Mouse (Mus musculus) v-Abl transformed pro-B cells (cell line): ENCODE measurements around the gene Fcgrt.

ENCODE experiments used
- in situ Hi-C, 2 experiments: fragments of 400-800 bp; cut with MboI; formaldehyde crosslinking; loops; one replicate each; pipeline ENCODE4 v1.15.1; 2025; ENCODE audit not compliant: unreplicated experiment in 2 of 2

Gene Fcgrt

GRCm38 (mm10) chr7:45092048-45092447, 11.6 kb downstream of the Fcgrt start, which contains the start of gene Rcn3:
Gene Rcn3 (minus strand): TSS chr7:45092221.
- in situ Hi-C loops = no loop called here

DNA sequence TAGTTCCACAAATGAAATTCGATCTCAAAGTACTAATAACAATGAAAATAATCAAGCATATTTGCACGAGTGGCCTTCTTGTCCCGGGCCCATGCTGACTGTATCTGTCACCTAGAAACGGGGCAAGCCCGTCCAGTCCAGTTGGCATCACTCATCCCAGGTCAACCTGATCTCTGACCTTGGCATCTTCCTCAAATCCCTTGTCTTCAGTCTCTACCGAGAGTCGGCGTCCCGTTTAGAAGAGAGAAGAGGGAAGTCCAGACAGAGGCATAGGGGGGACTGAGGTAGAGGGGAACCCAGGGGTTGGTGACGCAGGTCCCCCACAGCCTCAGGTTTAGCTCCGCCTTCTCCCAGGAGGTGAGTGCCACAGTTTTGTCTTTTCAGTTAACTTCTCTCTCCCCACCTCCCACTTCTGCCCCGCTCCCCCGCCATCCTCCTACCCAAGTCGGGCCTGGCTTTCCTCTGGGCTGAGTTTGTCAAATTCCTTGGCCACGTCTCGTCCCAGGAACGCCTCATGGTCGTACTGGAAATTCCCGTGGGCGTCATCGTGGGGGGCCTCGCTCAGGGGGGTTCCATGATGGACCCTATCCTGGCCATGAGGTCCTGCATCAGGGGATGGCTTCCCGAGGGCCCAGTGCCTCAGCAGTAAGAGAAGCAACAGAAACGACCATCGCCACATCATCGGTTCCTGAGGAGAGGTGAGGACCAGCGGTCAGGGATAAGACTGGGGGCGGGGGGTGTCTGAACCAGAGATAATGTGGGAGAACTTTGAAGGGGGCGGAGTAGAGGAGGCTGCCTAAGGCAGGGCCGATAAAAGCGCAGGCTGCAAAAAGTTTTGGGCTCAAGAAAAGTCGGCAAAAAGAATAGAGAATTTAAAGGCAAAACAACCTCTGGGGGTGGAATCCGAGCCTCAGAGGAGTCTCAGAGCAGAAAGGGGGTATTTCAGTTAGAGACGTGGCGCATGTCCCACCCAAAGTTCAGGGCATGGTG, 12.4 kb downstream of the Fcgrt start:
- in situ Hi-C loops = no loop called here

- in situ Hi-C loops = no loop called here
Measured at GRCm38 (mm10) chr7:45090251-45090977, 13.2 kb downstream of the Fcgrt start.

DNA sequence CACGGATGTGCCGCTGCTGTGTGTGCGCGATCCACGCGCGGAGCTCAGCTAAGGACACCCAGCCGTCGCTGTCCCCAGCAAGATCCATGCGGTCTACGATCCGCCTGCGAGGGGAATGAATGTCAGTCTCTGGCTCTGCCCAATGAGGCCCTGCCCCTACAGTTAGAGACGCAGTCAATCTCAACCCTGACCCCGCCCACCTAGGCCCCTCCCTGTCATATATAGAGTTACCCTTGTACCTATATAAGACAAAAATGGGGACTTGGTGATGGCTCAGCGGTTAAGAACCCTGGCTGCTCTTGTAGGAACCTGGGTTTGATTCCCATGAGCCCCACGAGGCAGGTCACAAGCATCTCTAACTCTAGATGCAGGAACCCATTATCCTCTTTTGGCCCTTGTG, 15.1 kb downstream of the Fcgrt start:
- in situ Hi-C loops = no loop called here

DNA sequence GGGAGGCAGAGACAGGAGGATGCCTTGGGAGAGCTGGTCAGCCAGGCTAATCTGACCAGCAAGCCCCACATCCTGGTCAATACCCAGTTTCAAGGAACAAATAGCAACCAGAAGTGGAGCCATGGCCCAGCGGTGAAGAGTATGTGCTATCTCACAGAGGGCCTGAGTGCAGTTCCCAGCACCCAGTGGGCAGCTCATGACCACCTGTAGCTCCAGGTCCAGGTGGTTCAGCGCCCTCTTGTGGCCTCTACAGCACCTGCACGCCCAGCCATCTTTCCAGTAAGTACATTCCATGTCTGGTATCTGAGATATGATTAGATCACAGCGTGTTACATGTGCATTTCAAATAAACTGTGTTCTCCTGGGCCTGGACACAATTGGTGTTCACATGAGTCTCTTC, 17.6 kb downstream of the Fcgrt start:
- in situ Hi-C loops = no loop called here

DNA sequence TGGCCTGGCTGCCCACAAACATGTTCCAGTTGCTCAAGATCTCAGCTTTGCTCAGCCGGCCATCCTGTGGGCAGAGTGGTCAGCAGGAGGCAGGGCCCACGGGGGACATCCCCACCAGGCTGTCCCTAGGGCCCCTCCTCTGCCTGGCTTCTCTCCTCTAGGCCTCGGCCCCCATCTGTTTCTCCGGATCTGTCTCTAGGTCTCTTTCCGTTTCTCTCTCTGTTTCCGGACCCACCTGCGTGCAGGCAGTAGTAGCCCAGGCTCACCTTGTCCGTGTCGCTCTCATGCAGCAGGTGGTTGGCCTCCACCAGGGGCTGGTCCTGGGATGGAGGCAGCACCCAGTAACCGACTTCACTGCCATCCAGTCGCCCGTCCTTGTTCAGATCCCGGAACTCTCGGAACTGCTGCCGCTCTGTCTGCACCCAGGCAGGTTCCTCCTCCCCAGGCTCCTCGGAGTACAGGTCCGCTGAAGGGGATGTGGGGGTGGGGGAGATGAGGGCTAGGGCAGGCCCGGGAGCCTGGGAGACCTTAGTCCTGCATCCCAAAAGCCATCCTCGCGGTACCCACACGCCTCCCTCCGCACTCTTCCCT, 20.3 kb downstream of the Fcgrt start:
- in situ Hi-C loops = loop anchor here (5.0 kb wide), 5 partner anchors 44 to 219 kb away; partner anchors contain the start of genes Ccdc155 (in 1 of the 2), Flt3l (in 1 of the 2), Gm45713 (in 1 of the 2) and Rpl13a (in 1 of the 2)

DNA sequence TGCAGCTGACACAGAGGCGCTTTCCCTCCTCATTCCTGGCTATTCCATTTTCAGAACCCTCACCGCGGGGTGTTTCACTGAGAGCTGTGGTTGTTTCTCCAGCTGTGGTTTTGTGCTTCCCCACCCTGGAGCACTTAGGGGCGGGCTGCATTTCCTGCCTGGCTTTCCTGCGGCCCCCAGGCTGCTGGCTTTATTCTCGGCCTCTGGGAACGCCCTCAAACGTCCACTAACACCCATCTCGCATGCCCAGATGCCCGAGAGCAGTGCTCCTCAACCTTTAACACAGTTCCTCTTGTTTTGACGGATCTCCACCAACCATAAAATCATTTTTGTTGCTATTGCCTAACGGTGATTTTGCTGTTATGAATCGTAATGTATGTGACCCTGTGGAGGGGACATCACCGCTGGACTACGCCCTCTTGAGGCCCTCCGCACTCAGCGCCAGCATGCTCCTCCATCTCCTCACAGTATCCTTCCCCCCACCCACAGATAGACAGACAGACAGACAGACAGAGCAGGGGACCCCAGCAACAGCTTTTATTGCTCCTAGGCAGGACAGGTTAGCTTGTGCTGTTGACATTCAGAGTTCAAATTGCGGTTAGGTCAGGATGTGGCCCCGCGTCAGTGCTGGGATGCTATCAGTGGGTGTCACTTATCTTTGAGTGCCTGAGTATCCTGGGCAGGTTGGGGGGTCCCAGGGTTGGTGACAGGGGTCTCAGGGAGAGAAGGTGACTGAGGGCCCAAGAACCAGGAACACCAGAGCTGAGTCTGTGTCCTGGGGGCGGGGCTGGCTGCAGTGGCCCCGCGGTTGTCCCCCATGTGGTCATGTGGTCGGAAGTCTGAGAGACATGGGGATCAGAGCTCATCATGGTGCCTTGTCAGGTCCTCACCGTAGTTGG, 21.0 kb downstream of the Fcgrt start:
- in situ Hi-C loops = loop anchor here (5.0 kb wide), 5 partner anchors 45 to 220 kb away; partner anchors contain the start of genes Ccdc155 (in 1 of the 2), Flt3l (in 1 of the 2), Gm45713 (in 1 of the 2) and Rpl13a (in 1 of the 2)

GRCm38 (mm10) chr7:45081016-45081415, 22.6 kb downstream of the Fcgrt start:
- in situ Hi-C loops = loop anchor here (5.0 kb wide), 5 partner anchors 46 to 221 kb away; partner anchors contain the start of genes Ccdc155 (in 1 of the 2), Flt3l (in 1 of the 2), Gm45713 (in 1 of the 2) and Rpl13a (in 1 of the 2)

DNA sequence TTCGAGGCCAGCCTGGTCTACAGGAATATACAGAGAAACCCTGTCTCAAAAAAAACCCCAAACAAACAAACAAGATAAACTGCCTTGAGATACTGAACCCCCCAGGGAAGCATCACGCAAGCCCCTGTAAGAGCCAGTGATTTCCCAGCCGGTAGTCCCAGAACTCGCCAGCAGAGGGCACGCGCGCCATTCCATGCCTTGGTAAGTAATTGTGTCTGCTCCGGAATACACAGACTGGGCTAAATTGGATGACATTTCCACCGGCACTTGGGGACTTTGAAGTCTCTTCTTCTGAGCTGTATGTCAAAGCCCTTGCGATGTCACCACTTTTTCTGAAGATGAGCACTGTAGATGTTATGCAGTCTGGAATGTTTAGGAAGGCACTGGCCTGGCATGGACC, 23.8 kb downstream of the Fcgrt start:
- in situ Hi-C loops = loop anchor here (5.0 kb wide), 5 partner anchors 47 to 222 kb away; partner anchors contain the start of genes Ccdc155 (in 1 of the 2), Flt3l (in 1 of the 2), Gm45713 (in 1 of the 2) and Rpl13a (in 1 of the 2)

GRCm38 (mm10) chr7:45078513-45078912, 25.1 kb downstream of the Fcgrt start:
- in situ Hi-C loops = no loop called here

GRCm38 (mm10) chr7:45077829-45078228, 25.8 kb downstream of the Fcgrt start:
- in situ Hi-C loops = no loop called here

DNA sequence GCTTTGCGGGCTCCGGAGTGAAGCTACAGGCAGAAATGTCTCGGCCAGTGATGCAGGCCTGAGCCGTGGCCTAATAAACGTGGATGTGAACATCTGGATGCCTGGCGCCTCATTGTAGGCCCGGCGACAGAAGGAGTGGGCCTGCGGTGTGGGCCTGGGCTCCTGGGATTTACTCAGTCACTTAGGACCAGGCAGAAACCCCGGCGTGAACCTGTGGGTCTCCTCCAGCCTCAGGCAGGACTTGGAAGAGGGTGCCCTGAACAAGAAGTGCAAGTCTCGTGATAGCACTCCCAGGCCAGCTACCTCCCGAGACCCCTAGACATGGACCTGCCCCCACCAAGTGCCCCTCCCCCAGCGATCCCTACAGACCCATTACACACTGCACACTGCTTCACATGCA, 26.3 kb downstream of the Fcgrt start:
- in situ Hi-C loops = no loop called here

DNA sequence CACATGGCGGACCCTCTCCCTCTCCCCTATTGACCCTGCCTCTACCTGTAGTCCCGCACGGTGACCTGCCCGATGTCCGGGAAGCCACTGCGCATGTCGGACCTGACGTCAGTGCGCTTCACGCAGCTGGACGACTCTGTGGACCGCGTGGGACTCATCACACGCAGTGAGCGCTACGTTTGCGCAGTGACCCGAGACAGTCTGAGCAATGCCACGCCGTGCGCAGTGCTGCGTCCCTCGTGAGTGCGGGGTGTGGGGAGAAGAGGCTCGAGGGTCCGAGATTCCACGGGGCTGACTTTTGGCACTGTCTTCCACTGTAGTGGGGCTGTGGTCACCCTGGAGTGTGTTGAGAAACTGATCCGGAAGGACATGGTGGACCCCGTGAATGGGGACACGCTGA, 27.1 kb downstream of the Fcgrt start:
- in situ Hi-C loops = no loop called here

- in situ Hi-C loops = no loop called here
Measured at GRCm38 (mm10) chr7:45075405-45075804, 28.2 kb downstream of the Fcgrt start.

- in situ Hi-C loops = loop anchor here in 1 of 2 experiments (5.0 kb wide), 1 partner anchor 92 kb away; no protein-coding TSS in a partner anchor
Measured at GRCm38 (mm10) chr7:45073949-45074348, 29.7 kb downstream of the Fcgrt start.

DNA sequence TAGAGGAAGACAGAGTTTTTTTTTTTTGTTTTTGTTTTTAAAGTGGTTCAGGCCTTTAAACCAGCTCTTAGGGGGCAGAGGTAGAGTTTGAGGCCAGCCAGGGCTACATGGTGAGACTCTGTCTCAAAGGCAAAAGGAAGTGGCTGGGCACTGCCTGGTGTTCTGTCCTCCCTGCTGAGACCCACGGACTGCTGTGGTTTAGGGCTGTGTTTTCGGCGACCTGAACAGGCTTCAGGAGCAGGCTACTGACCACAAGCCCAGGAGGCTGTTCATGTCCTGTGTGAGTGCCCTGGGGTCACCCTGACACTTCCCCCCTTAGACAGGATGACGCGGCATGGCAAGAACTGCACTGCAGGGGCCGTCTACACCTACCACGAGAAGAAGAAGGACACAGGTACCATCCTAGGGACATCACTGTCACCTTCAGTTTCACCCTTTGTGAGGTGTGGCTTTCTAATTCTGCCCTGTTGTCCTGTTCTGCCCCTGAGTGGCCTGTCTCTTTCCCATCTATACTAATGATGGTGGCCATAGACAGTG, 30.4 kb downstream of the Fcgrt start:
- in situ Hi-C loops = loop anchor here in 1 of 2 experiments (5.0 kb wide), 1 partner anchor 91 kb away; no protein-coding TSS in a partner anchor

DNA sequence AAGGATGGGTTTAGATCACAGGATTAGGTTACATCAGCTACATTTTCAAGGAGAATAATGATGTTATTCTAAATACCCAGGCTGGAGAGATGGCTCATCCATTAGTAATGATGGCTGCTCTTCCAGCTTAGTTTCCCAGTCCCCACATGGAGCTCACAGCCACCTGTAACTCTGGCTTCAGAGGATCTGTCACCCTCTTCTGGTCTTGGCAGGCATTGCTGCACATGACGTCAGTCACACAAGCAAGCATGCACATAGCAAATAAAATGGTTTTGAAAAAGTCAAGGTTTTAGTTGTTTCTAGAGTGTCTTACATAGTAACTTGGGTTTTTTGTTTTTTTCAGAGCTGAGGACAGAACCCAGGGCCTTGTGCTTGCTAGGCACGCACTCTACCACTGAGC, 31.4 kb downstream of the Fcgrt start:
- in situ Hi-C loops = loop anchor here in 1 of 2 experiments (5.0 kb wide), 1 partner anchor 90 kb away; no protein-coding TSS in a partner anchor

DNA sequence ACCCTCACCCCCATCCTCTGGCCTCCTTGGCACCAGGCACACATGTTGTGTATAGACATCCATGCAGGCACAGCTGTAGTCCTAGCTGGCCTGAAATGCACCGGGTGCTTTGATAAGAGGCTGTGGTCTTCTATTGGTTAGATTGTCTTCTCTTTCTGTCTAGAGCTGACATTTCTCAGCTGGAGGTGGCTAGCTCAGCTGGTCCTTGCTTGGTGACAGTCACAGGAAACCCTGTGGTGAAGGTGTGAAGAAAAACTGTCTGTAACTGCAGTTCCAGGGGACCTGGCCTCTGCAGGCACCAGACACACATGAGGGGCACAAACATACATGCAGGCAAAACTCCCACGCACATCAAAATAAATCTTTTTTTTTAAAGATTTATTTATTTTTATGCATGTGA, 34.0 kb downstream of the Fcgrt start:
- in situ Hi-C loops = loop anchor here (5.0 kb wide), 2 partner anchors 82 to 87 kb away; partner anchors contain the start of gene Prmt1 (in 1 of the 2)

GRCm38 (mm10) chr7:45068000-45068318, 35.7 kb downstream of the Fcgrt start:
- in situ Hi-C loops = loop anchor here in 1 of 2 experiments (5.0 kb wide), 1 partner anchor 81 kb away; the partner anchor contains the start of gene Prmt1
